Mouse (Mus musculus): ENCODE measurements at regions not wholly inside any gene's neighbourhood (a gene's known extent, or its start where the extent isn't known, plus 50 kb on each side); places are given as distances from the start of the nearest gene placed in this dataset.
"Not testable (repeated sequence)": the region's sequence is repeated elsewhere in the genome, so short reads cannot be mapped to it uniquely, and the experiment has no call there.

DNA sequence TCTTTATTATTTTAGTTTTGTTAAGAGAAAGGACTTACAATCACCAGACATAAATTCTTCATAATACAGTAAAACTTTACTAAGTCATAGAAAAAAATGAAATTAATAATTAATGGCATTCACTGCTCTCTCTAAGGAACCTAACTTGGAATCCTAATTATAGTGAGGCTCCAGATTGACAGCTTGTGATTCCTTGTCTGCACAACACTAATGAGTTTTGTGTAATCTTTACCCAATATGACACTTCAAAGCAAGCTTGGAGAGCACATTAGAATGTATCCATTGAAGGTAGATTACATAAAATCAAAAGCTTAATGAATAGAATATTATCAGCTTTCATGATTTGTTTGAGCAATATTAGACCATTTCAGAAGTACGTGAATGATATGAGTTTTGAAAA is 1914.7 kb downstream of the Efna5 start:
- DNase-seq (ENCODE audit: low spot score in 2 of 2), result no peak

DNA sequence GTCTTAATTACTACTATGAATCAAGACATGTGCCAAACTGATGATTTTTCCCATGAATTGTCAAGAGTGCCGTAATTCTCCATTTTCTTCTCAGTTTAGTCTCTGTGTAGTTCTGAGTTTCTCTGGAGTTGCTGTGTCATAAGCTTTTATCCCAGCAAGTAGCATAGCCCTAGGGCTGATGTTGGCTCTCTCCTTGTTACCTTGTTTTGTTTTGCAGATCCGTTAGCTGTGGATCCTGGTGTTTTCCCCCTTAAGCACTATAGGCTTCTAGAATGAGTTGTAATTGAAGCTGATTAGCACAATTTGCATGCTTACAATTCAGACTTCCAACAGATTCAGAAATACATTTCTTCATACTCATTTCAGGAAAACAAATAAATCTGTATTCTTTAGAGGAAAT is 1915.5 kb downstream of the Efna5 start:
- no peak for DNase-seq (ENCODE audit: low spot score in 2 of 2)

DNA sequence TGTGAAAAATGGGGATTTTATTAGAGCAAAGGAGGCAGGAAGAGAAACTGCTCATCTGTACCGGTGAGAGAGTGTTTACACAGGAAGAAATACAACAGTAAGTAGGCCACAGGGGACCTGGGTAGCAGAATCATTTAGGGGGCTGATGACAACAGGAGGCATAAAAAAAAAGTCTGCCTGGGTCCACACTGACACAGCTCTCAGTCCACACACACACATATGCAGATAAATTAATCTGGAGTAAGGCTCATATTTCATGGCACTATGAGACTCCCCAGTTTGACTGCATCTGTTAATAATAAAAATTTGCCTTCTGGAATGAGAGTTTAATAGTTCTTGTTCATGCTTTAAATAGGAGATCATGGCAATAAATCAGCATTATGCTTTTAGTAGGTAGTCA is 1929.7 kb downstream of the Efna5 start:
- DNase-seq (ENCODE audit: low spot score in 2 of 2), result no peak

DNA sequence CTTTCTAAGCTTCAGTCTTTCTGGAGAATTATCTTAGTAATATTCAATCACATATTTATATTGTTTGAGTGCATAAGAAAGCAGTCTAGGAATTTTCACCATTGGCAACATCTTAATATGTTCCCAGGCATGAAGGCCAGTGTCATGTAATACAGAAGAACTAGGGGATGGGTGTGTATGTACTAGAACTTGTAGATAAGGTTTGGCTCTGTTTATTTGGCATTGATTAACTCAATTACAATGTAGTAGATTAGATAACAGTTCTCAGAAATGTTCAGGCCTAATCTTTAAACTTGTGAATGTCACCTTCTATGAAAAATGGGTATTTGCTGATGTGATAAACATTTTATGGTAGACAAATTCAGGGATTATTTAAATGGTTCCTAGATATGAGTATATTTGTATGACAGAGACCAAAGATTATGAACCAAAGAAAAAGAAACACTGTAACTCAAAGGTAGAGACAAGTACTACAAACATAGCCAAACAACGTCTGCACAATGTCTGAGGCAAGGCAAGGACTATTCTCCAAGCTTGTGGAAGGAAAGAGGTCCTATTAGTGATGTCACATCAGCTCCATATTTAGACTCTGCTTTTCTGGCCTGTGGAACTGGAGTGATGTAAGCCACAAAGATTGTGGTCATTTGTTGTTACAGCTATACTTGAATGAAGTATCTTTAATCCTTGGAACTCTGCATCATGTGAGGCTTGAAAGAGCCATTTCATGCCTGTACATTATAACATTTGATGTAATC is 1924.8 kb upstream of the Nudt12 start:
- DNase-seq (ENCODE audit: low spot score in 2 of 2), result no peak

DNA sequence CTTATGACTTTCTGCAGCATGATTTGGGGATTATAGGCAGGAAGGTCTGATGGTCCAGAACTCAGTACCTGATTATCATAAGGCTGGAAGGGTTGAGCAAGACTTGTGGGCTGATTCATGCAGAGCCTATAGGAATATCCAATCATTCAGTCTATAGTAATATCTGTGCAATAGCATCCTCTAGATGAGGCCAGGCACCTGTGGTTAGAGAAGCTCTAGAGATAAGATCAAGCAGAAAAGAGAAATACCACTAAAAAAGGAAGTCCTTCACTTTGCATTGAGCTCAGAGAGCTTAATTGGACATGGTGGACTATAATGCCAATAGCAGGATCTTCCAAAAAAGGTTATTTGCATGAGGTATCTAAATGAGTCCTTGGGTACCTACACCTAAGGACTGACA is 1921.1 kb upstream of the Nudt12 start:
- no peak for DNase-seq (ENCODE audit: low spot score in 2 of 2)

DNA sequence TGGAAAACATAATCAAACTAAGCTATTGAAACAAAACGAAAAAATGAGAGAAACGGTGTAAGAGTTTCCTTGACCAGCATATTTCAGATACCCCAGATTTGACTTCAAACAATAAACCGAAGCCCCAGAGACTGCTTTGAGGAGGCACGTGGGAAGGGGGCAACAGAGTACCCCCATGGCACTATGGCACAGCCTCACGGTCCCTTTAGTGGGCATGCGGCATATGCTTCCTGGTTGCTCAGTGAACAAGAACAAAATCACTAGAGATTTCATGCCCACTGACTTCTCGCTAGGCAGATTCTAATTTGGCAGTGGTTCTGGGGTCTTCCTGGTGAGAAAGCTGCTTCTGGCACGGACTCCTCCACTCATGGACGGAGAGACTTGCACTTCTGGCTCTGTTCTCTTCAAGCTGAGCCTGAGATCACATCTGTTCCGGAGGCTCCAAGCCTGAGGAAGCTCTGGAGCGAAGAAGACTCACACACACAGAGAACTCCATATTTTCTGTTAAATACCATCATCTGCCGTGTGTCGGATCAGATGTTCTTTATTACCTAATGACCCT is 1912.7 kb upstream of the Nudt12 start:
- DNase-seq (ENCODE audit: low spot score in 2 of 2), result peak in 1 of 2 experiments; percentile 4

DNA sequence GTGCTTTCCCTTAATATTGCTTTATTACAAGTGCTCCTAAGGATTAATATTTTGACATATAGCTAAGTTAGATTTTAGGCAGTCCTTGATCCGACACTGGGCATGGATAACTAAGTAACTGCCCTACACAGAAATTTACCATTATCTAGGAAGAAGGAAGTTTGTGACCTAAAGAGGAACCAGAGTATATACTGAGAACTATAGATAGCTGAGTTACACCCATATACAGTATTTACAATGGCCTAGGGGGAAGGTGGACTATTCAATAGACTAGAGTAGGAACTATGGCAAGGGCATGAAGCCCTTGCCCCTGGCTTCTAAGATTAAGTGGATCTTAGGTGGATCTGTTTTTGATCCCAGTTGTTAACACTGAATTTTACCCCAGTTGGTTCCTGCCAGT is 1869.5 kb upstream of the Nudt12 start:
- DNase-seq (ENCODE audit: low spot score in 2 of 2), result not testable (repeated sequence)

DNA sequence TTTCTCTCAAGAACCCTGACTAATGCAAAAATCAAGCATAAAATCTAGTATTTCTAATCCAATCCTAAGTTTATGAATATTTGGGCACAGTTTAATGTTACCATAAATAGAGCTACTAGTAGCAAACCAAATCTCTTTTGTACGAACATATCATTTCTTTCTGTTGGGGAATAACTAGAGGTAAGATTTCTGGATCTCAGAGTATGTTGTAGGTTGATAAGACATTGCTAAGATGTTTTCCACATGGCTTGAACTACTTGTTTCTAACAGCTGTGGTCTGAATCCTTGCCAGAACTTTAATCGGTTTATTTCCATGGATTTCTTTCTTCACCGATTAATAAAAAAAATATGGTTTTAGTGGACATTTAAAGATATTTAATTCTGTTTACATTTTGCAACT is 1844.3 kb upstream of the Nudt12 start:
- no peak for DNase-seq (ENCODE audit: low spot score in 2 of 2)

DNA sequence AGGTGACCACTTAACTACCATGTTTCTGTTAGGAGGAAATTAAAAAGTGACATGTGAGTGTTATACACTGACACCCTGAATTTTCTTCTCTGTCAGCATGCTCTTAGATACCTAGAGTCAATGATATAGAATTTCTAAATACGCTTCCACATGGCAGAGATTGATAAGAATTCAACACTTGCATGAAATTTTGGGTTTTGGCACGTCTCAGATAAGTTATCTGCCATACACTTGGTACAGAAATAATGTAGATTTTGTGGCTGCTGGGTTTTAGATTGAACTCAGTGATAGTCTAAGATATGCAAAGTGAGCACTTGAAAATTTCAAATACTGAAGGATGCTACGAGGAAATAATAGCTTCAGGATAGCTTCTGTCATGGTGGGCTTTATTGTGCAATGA is 1841.5 kb upstream of the Nudt12 start:
- no peak for DNase-seq (ENCODE audit: low spot score in 2 of 2)

DNA sequence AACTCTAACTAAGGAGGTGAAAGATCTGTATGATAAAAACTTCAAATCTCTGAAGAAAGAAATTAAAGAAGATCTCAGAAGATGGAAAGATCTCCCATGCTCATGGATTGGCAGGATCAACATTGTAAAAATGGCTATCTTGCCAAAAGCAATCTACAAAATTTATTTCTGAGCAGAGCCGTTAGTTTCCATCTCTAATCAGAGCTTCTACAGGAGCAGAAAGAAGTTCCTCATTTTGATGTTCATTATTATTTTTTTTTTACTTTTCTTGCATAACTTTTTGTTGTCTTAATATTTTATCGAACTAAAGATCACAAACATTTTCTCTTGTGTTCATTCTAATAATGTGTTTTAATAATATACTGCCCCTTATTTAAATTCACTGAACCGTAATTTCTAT is 1825.6 kb upstream of the Nudt12 start:
- DNase-seq (ENCODE audit: low spot score in 2 of 2), result not testable (repeated sequence)

DNA sequence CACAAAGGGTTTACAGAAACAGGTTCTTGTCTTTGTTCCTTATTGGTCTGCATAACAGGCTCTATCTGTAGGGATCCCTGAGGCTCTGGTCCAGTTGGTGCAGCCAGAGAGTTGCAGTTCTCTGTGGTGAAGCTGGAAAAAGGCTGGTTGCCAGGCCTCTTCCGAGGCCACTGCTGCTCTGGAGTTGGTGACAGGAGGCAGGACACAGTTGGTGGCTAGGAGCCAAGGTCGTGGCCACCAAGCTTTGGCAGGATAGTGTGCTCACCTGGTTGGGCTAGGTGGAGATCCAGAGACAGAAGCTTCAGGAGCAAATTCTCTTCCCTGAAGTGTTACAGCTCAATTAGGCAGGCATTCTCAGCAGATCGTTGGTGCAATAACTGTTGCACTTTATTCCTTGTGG is 1819.4 kb upstream of the Nudt12 start:
- DNase-seq (ENCODE audit: low spot score in 2 of 2), result no peak

DNA sequence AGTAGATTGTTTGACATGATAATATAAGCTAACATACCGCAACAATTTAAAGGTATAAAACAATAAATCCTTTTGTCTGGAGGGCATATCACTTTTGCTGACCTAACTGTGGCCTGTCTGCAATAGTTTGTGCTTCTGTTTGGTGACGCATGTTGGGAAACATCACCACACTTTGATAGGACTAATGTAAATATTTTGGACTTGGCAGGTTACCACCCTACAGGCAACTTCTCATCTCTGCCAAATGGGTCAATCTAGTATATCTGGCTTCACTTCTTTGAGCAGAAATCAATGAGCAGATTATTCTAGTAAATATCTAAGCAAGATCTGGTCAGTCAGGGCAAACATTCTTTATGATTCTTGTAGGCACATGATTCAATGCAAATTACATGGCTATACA is 1817.3 kb upstream of the Nudt12 start:
- no peak for DNase-seq (ENCODE audit: low spot score in 2 of 2)

DNA sequence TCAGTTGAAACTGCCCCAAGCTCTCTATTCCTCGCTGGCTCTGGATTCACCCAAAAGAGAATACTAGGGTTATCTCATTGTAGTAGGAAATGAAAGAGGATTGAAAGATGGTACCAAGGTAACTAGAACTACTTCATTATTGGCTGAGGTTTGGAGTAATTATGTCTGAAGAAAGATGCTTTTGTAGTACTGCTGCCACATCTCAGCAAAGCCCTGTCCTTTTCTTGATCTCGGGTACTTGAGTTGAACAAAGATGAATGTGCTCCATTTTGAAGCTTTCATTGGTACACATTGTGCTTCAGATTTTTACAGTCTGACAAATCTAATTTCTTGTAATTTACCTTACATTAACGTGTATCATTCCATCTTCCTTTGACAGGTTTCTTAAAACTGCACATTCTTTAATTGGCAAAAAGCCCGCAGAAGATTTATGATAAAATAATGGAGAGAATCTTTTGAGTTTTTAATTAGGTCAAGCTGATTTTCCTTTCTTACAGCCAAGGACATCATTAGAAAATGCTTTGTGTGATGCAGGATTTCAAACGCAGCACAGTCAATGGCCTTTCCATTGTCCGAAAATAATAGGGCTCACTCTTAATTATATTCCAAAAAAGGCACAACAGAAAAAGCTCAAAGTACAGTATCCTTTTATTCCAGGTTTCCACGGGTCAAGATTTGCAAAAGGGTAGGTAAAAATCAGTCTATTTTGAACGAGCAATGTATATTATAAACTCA is 1791.7 kb upstream of the Nudt12 start:
- no peak for DNase-seq (ENCODE audit: low spot score in 2 of 2)

DNA sequence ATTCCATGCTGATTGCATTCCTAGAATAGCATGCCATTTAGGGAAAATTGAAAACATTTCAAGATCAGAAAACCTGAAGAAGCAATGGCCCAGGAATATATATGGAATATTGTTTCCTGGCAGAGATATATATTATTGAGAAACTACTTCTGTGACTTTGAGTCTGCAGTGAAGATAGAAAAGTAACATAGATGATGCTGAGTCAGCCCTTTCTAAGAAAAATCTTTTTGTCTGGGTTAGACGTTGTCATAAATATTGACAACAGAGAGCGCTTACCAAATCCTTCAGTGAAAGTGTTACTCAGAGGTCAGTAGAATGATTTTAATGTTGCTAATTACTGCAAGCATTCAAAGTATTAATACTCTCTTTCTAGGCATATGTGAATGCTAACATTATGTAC is 1749.1 kb upstream of the Nudt12 start:
- no peak for DNase-seq (ENCODE audit: low spot score in 2 of 2)

DNA sequence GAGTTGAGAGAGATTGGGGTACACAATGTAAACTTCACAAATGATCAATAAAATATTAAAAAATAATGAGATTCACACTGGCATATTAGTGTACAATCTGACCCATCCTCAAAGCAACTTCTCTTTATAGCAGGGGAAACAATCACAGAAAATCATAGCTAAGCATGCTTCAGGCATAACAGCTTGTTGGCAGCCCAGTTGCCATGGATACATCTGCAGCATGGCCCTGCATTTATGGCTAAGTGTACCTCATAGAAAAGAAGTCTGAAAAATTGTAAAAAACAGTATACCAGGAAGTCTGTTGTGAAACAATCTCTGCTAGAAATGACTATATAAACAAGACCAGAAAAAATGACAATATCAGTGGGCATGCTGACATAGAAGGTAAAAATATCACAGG is 1747.9 kb upstream of the Nudt12 start:
- no peak for DNase-seq (ENCODE audit: low spot score in 2 of 2)

DNA sequence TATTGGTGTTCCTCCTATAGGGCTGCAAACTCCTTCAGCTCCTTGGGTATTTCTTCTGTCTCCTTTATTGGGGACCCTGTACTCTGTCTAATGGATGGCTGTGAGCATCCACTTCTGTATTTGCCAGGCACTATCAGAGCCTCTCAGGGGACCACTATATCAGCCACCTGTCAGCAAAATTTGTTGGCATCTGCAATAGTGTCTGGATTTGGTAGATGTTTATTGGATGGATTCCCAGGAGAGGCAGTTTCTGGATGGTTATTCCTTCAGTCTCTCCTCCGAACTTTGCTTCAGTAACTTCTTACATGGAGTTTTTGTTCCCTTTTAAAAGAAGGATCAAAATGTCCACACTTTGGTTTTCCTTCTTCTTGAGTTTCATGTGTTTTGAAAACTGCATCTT is 1729.7 kb upstream of the Nudt12 start:
- DNase-seq (ENCODE audit: low spot score in 2 of 2), result no peak

DNA sequence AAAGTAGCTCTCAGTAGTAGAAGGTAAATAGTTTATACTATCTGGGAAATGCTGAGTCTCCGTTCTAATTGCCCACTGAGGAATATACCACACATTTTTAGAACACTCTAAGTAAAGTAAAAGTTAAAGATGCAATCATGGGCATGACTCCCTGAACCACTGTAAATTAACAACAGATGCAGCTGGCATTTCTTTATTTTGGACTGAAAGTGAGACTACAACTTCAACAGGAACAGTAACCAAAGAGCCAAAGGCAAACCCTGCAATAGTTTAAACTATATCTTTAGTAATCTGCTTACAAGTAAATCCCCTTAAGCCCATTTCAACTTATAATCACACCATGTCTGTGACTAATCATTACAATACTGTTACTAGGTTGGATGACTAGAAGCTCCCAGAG is 1725.0 kb upstream of the Nudt12 start:
- DNase-seq (ENCODE audit: low spot score in 2 of 2), result no peak

DNA sequence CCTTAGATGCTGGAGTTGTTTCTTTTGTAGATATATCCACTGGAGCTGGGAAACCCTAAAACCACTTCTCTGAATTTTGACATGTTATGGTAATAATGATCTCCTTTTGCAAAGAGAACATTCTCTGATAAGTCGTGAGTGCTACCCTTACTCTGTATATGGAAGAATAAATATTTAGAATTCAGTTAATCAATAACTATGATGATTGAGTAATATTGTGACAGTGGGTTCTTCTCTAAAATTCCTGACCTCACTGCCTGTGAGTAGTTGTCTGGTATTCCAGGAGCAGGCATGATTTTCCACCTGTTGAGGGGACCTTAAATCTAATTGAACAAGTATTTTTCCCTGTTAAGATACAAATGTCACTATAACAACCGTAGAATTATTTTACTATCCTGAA is 1707.0 kb upstream of the Nudt12 start:
- DNase-seq (ENCODE audit: low spot score in 2 of 2), result no peak

DNA sequence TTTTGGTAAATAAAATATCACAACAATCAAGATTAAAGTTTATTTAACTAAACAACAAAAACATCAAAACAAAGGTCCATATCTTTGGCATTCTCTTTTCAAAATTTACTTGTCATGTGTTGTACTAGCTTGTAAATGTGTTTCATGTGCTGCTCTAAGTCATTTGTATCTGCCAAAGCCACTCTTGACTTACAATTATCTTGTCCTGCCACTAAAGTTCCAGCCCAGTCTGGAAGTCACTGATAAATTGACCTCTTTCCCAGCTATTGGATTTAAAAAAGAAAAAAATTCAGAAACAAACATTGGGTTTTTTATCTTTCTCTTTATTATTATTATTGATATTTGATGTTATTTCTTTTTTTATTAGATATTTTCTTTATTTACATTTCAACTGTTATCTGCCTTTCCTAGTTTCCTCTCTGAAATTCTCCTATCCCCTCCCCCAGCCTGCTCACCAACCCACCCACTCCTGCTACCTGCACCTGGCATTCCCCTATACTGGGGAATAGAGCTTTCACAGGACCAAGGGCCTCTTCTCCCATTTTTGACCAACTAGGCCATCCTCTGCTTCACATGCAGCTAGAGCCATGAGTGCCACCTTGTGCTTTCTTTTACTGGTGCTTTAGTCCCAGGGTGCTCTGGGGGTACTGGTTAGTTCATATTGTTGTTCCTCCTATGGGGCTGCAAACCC is 1704.9 kb upstream of the Nudt12 start:
- DNase-seq (ENCODE audit: low spot score in 2 of 2), result no peak

DNA sequence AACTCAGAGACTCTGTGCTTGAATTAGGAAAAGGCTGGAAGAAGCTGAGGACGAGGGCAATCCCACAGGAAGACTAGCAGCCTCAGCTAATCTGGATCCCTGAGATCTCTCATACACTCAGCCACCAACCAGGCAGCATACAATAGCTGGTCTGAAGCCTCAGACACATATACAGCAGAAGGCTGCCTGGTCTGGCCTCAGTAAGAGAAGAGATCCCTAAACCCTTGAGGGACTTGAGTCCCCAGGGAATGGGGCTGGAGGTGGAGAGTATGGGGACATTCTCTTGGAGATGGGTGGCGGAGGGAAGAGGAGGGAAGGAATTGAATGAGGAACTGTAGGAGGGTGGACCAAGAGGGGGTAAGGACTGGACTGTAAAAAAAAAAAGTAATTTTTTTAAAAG is 1704.3 kb upstream of the Nudt12 start:
- no peak for DNase-seq (ENCODE audit: low spot score in 2 of 2)

Data from frontal cortex, postnatal 10 days (tissue).